Mouse (Mus musculus): ENCODE data around the gene 2610001J05Rik.
"Not testable (repeated sequence)": the region's sequence is repeated elsewhere in the genome, so short reads cannot be mapped to it uniquely, and the experiment has no call there.

2610001J05Rik gene

DNA sequence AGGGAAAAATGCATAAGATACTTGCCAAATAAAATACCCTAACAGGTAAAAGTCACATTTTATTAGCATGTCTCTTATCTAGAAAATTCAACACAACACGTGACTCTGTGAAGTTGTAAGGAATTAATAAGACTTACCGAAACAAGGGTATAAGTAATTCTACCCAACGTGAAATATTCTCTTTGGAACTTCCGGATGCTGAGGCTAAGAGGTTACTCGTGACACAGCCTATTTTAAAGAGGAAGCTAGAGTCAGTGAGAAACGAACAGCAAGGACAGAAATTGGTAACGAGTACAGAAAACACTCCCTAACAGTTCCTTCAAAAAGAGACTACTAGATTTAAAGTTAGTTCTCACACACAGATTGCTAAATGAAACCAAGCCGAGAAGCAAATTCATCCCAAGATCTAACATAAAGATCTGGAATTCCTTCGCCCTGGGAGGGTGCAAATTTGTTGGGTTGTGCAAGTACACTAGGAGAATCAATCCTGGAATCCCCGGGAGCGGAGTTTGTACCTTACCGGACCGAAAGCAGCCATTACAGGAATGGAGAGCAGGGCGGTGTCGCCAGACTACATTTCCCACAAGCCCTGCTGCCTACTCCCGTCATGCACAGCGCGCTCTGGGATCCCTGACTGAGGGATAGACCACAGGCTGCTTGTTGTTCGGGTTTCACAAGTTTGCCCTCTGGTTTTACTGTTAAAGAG is at the start of gene 2610001J05Rik:
TSS of gene 2610001J05Rik (minus strand) at position 600 of the 706 bp plus-strand sequence.
- peak; percentile 81 for DNase-seq (ENCODE audit: low read depth, low spot score)

DNA sequence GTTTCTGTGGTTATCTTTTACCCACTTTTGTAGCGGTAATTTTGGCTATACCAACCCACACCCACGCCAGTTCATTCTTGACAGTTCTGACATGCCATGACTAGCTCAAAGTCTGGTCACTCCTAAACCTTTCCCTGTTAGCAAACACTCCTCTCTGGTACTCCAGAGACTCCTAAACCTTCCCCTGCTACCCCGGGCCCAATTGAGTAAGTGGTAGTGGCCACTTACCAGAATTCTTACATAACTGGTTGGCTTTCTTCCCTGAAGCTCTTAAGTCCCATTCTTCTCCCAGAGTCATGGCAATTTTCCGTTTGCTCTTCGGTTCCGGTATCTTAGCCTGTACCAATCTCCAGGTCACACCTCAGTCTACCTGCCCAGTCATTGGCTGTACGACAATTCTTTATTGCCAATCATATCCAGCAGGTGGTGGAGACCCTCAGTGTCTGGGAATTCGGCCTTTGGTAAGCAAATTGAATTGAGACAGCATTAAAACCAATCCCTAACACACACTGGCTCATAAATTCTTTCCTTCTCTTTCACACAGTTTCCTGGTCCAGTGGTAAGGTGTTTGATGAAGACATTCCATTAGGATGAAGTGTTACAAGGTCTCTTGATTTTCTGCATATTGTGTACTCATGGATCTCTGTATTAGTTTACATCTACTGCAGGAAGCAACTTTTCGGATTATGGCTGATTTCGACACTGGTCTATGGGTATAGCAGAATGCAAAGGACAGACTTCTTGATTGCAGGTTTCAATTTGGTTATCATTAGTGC is 38.6 kb upstream of the 2610001J05Rik start:
- DNase-seq (ENCODE audit: low read depth, low spot score) = no peak

GRCm38 (mm10) chr6:13902941-13903627 is 31.8 kb upstream of the 2610001J05Rik start:
- no peak for DNase-seq (ENCODE audit: low read depth, low spot score)

DNA sequence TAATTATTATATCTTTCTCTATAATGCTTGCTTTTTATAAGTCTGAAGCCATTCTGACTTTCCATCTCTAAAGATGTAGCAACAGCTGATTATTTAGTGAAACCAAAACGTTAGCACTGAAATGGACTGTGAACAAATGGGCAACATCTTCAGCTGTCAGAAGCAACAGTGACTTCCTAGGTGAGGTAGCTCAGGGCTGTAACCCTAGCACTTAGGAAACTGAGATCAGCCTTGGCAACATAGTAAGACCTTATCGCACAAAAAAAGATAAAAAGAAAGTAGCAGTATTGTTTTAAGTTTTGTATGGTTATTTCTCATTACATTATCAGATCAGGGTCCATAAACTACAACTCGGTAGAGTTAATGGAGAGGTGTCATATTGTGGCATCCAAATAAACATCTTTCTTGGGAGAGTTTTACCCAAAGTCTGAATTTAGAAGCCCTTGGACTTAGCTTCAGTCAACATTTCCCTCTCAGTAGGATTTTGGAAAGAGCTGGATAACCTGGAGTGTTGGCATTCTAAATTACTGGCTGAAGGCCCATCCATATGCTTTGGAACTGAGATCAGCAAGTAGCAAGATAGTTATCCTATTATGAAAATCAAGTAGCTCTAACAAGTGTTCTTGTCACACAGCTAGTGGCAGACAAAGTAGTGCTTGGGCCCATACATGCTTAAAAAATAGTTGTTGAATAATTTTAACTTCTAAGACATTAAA is 13.7 kb upstream of the 2610001J05Rik start:
- no peak for DNase-seq (ENCODE audit: low read depth, low spot score)

- DNase-seq (ENCODE audit: low read depth, low spot score) = no peak
These were observed 11.6 kb upstream of the 2610001J05Rik start for GRCm38 (mm10) chr6:13882919-13883318.

DNA sequence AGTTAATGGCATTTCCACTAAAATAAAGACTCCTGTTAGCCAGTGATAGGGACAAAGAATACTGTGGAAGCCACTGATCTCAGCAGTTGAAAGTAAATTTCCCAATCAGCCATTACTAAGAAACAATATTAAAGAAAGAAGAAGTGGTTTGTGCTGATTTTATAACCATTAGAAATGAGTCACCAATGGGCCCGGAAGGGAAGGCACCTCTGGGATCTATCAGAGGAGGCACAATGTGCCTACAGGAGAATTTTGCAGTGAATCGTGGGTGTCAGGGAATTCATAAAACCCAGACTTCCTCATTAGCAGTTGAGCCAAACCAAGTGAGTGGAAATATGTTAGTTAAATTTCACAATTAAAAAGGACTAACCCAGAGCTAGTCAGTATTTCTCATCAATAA is 2.6 kb upstream of the 2610001J05Rik start:
- DNase-seq (ENCODE audit: low read depth, low spot score) = no peak

- peak; percentile 12 for DNase-seq (ENCODE audit: low read depth, low spot score)
These were observed 758 bp upstream of the 2610001J05Rik start for GRCm38 (mm10) chr6:13872076-13872475.

- DNase-seq (ENCODE audit: low read depth, low spot score) = no peak
These were observed 274 bp upstream of the 2610001J05Rik start for GRCm38 (mm10) chr6:13871625-13871958.

- DNase-seq (ENCODE audit: low read depth, low spot score) = peak; percentile 12
These were observed 1.0 kb downstream of the 2610001J05Rik start for GRCm38 (mm10) chr6:13870289-13870741.

DNA sequence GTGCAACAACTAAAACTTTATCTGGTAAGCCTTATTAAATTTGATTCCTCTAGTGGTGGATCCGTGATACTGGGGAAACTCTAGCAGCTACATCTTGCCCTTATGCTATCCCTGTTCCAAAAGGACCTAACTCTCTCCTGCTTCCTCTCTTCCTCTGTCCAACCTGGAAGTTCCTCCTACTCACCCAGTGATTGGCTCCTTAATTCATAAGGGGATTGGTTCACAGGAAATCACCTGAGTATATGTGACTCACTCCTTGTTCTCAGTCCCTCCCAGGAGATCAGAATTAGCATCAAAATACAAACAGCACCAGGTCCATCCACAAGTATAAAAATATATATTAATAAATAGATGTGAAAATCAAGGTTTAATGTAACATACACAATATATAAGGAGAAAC is 10.7 kb downstream of the 2610001J05Rik start:
- no peak for DNase-seq (ENCODE audit: low read depth, low spot score)

GRCm38 (mm10) chr6:13859877-13860585 is 11.3 kb downstream of the 2610001J05Rik start:
- DNase-seq (ENCODE audit: low read depth, low spot score) = no peak

DNA sequence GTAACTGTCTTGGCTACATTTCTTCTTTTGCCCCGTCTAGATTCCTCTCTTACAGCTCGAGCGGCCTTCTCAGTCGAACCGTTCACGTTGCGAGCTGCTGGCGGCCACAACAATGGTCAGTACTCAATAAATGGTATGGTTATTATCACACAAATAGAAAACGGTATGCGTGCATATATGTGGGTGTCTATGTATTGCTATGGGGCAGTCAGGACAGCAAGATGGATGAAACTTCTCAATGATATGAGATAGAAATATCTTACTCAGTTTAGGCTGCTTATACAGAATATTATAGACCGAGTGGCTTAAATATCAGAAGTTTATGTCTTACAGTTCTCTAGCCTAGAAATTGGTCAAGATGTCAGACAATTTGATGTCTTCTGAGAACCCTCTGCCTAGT is 17.1 kb downstream of the 2610001J05Rik start:
- DNase-seq (ENCODE audit: low read depth, low spot score) = no peak

DNA sequence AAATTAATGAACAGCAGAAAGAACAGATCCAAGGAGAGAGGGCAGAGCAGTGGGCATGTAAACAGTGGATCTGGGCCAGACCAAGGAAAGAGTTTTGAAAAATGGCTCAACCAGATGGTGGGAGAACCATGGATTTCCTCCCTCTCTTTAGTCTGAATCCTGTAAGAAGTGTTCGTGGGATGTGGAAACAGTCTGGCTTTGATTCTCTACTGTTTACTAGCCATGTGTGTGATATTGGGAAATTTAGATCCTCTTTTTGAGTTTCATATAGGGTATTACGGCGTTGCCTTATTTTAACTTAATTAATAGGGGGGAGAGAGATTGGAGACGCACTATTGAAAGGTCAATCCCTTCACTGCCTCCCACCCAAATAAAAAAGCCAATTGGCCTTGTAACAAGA is 18.1 kb downstream of the 2610001J05Rik start:
- DNase-seq (ENCODE audit: low read depth, low spot score) = no peak

DNA sequence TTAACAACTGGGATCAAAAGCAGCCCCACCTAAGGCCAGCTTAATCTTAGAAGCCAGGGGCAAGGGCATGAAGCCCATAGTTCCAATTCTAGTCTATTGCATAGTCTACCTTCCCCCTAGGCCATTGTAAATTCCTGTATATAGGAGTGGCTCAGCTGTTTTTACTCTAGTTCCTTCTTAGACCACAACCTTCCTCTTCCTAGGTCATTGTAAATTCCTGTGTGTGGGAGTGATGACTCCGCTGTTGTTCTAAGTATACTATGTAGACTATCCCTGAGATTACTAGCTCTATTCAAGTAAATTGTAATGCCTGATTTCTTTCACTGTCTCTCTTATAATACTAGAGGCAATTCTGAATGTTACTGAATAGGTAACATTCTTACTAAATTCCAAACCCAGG is 25.3 kb downstream of the 2610001J05Rik start:
- not testable (repeated sequence) for DNase-seq (ENCODE audit: low read depth, low spot score)

GRCm38 (mm10) chr6:13839345-13840054 is 31.8 kb downstream of the 2610001J05Rik start, which contains the start of gene Gpr85:
TSS of gene Gpr85 (minus strand) at chr6:13839942.
- DNase-seq (ENCODE audit: low read depth, low spot score) = no peak

DNA sequence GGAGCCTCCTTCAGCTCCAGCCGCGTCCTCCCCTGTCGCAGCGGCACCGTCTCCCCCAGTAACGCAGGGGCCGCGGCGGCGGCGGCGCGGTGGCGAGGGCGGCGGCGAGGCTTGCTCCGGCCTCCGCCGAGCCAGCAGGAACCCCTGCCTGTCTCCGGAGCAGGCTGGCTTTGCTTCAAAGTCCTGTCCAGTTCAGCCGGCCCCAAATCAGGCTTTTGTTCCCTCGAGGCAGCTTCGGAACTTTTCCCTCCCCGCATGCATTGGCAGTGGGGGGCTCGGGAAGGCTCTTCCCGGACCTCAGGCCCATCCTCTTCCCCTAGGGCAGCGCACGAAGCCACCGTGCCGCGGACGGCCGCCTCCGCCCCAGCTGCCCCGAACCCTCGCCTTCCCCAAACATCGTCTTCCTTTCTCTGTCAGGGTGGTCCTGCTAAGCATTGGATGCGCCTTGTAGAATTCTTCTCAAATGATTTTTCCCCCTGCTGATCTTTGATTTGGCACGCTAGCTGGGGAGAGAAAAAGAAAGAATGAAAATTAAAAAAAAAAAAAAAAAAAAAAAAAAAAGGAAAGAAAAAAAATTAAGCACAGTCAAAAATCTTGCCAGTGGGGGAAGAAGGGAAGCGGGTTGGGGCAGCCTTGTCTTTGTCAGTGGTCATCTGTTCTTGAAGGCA is 32.5 kb downstream of the 2610001J05Rik start:
- DNase-seq (ENCODE audit: low read depth, low spot score) = no peak

DNA sequence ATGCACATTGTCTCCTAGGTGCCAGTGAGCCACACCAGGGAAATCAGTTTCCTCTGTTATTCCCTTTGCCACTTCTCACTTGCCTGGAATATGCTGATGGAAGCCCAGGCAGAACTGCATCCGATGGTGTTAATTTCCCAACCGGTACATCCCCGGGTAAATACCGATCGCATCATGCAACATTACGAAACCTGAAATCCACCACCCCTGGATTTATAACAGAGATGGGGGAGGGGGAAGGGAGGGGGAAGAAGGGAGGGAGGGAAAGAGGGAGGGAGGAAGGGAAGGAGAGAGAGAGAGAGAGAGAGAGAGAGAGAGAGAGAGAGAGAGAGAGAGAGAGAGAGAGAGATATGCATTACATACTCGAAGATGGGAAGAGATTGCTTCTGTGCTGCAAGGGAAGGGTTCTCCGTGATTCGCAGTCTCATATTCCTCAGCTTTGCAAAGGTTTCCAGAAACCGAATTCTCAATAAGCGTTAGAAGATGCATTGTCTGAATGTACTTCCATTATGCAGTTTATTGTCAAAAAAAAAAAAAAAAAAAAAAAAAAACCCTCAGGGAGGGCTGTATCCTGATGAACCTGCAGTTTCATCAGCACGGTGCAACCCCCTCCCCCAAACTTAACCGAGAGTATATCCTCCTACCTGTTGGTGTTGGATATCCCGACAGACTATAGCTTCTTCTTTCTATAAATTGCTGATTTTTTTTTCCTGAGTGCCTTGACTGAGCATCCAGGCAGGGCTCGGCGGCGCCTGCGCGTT is 33.2 kb downstream of the 2610001J05Rik start:
- DNase-seq (ENCODE audit: low read depth, low spot score) = no peak

GRCm38 (mm10) chr6:13836967-13837570 is 34.2 kb downstream of the 2610001J05Rik start:
- no peak for DNase-seq (ENCODE audit: low read depth, low spot score)

Measured in c-Kit-negative CD71-positive TER-119-positive erythroid progenitor cells, embryonic 14.5 days (primary cell).